12 mouse cellular contexts compared by ENCODE assay signal in the genomic region with DNA sequence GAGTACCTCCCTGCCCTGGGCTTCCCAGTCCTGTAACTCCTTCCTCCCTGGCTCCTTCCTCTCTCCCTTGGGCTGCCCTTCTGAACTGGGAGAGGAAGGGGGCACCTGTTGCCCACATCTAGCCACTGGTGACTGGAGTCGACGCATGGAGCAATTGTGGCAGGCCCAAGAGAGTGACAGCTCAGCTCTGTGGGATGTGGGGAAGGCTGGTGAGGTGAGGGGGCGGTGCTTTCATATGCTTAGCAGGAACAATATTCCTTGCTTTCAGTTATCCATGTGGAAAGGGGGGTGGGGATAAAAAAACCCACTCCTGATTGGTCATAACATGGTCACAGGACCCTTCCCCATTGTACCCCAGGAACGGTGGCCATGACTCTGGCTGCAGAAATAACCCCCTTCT. TPM values are rescaled to one million over a fixed set of nuclear protein-coding genes. Genes with fewer than 3 reads are reported as not detected.
DNase-seq lines count a peak whose midpoint lies in the region; ATAC-seq lines count a peak whose summit lies in the region.
"Had no signal": no experiment of that assay in that cellular context is flagged by ENCODE, and none has a peak within 500 bp of the region (broad histone marks: within the 10 kb centered on the region; RNA-seq: fewer than 3 reads in every experiment).

No protein-coding gene starts in this region.

- no peaks in the 10 kb centered on the region for H3K36me3 ChIP-seq in heart, embryonic 11.5 days (ENCODE audit: control insufficient read depth, insufficient read depth, low read length)
- no peaks in the 10 kb centered on the region for H3K36me3 ChIP-seq in liver, embryonic 11.5 days (ENCODE audit: control insufficient read depth, insufficient read depth, low read length)
- no peaks in the 10 kb centered on the region for H3K36me3 ChIP-seq in intestine, embryonic 16.5 days (ENCODE audit: control insufficient read depth, insufficient read depth, low read length)
- H3K36me3 ChIP-seq: midbrain, embryonic 12.5 days had no signal

- ATAC-seq in heart, embryonic 11.5 days (replicated peaks; ENCODE audit: insufficient number of reproducible peaks, low FRiP score, low TSS enrichment): no peak
- ATAC-seq in liver, embryonic 11.5 days (replicated peaks; ENCODE audit: low FRiP score): no peak
- ATAC-seq in intestine, embryonic 16.5 days: no peak
- ATAC-seq: CD4-positive, CD25-positive, alpha-beta regulatory T cell, adult 4 months had no signal

- peak overlapping the region; percentile 60 for H3K4me2 ChIP-seq in heart, embryonic 11.5 days
- H3K4me2 ChIP-seq in liver, embryonic 11.5 days: peak overlapping the region; percentile 56; the same call in 1 of the 2 replicates
- H3K4me2 ChIP-seq in intestine, embryonic 16.5 days (ENCODE audit: low read depth, low read length): no peak overlapping the region

- H3K27ac ChIP-seq in heart, embryonic 11.5 days (ENCODE audit: low read depth, low read length): no peak overlapping the region
- H3K27ac ChIP-seq in liver, embryonic 11.5 days (ENCODE audit: low read depth, low read length): no peak overlapping the region
- peak overlapping the region; percentile 34; the same call in 1 of the 2 replicates for H3K27ac ChIP-seq in intestine, embryonic 16.5 days (ENCODE audit: low read length)
- H3K27ac ChIP-seq: hindbrain, embryonic 14.5 days; midbrain, embryonic 12.5 days had no signal

- WGBS in heart, embryonic 11.5 days (ENCODE audit: insufficient replicate concordance): 71% methylated on average over 4 of the region's 4 CpGs
- WGBS in liver, embryonic 11.5 days: 64% methylated on average over 4 of the region's 4 CpGs
- 80% methylated on average over 4 of the region's 4 CpGs for WGBS in intestine, embryonic 16.5 days

- no peak overlapping the region for H3K9ac ChIP-seq in heart, embryonic 11.5 days (ENCODE audit: low read depth, low read length)
- H3K9ac ChIP-seq in liver, embryonic 11.5 days (ENCODE audit: low read depth, low read length): no peak overlapping the region
- H3K9ac ChIP-seq in intestine, embryonic 16.5 days (ENCODE audit: low read depth, low read length): no peak overlapping the region
- H3K9ac ChIP-seq: hindbrain, embryonic 14.5 days; midbrain, embryonic 12.5 days had no signal

- peaks cover 3% of the 10 kb centered on the region; the same call in 1 of the 2 replicates for H3K27me3 ChIP-seq in heart, embryonic 11.5 days (ENCODE audit: control insufficient read depth, insufficient read depth, low read length)
- H3K27me3 ChIP-seq in liver, embryonic 11.5 days (replicated peaks; ENCODE audit: control insufficient read depth, insufficient read depth, low read length): no peaks in the 10 kb centered on the region; the same call in 1 of the 2 replicates
- no peaks in the 10 kb centered on the region for H3K27me3 ChIP-seq in intestine, embryonic 16.5 days (replicated peaks; ENCODE audit: control insufficient read depth, insufficient read depth, low read length)

- H3K4me1 ChIP-seq in heart, embryonic 11.5 days (ENCODE audit: control insufficient read depth, insufficient read depth, low read length): 0 out of 2 replicates have a peak, but pooled peaks cover 3% of the 10 kb centered on the region
- no peaks in the 10 kb centered on the region for H3K4me1 ChIP-seq in liver, embryonic 11.5 days (replicated peaks; ENCODE audit: control insufficient read depth, insufficient read depth, low read length)
- peaks cover 27% of the 10 kb centered on the region for H3K4me1 ChIP-seq in intestine, embryonic 16.5 days (ENCODE audit: control insufficient read depth, insufficient read depth, low read length)

- no peak overlapping the region for H3K4me3 ChIP-seq in heart, embryonic 11.5 days (ENCODE audit: low read depth, low read length)
- H3K4me3 ChIP-seq in liver, embryonic 11.5 days (ENCODE audit: low read depth, low read length): no peak overlapping the region
- no peak overlapping the region for H3K4me3 ChIP-seq in intestine, embryonic 16.5 days (ENCODE audit: low read length)

- H3K9me3 ChIP-seq in heart, embryonic 11.5 days (replicated peaks; ENCODE audit: control insufficient read depth, low read length): no peaks in the 10 kb centered on the region
- H3K9me3 ChIP-seq in liver, embryonic 11.5 days (ENCODE audit: control insufficient read depth, low read length): no peaks in the 10 kb centered on the region
- H3K9me3 ChIP-seq in intestine, embryonic 16.5 days (ENCODE audit: control insufficient read depth, low read length): no peaks in the 10 kb centered on the region
- H3K9me3 ChIP-seq: midbrain, embryonic 12.5 days had no signal

- DNase-seq in heart, adult 18-20 months: no peak
- no peak for DNase-seq in liver, embryonic 11.5 days (ENCODE audit: low spot score)
- no peak for DNase-seq in liver
- no peak for DNase-seq in thymus, postnatal 10 days (ENCODE audit: low spot score in 2 of 2)
- DNase-seq in testis, postnatal 14 days (ENCODE audit: low spot score): no peak
- DNase-seq: cerebellum, adult 11-12 months; thymus, postnatal 25 days had no signal

RNA-seq across cellular contexts. Expression of a gene that starts 19.9 kb away (rescaled TPM):
- polyA plus RNA-seq in heart, embryonic 11.5 days (2014; fragmentation: Nextera tagmentation; extraction: Ambion mirVana): 1.3 and 1.5 TPM in 2 replicates
- 1 to 10 TPM; 1.9 to 2.9 TPM for total RNA-seq in heart, adult 18-20 months (2021)
- polyA plus RNA-seq in liver, embryonic 11.5 days (2014; fragmentation: Nextera tagmentation; extraction: Ambion mirVana): 1.5 and 2.1 TPM in 2 replicates
- polyA plus RNA-seq in intestine, embryonic 16.5 days (2015; fragmentation: Nextera tagmentation; extraction: Ambion mirVana): 2.9 and 3.0 TPM in 2 replicates
- polyA plus RNA-seq: CD4-positive, CD25-positive, alpha-beta regulatory T cell, adult 4 months had no signal
